Mouse (Mus musculus): ENCODE results near the gene March2. TPM values are rescaled to one million over a fixed set of nuclear protein-coding genes. Genes with fewer than 3 reads are reported as not detected.
A peak's percentile ranks its signal among the peaks of the same experiment; 100 is the strongest.
"Not testable (repeated sequence)": the region's sequence is repeated elsewhere in the genome, so short reads cannot be mapped to it uniquely, and the experiment has no call there.

March2 gene
- polyA plus RNA-seq, 1 experiment from 2014 or later, result 30.0 TPM

DNA sequence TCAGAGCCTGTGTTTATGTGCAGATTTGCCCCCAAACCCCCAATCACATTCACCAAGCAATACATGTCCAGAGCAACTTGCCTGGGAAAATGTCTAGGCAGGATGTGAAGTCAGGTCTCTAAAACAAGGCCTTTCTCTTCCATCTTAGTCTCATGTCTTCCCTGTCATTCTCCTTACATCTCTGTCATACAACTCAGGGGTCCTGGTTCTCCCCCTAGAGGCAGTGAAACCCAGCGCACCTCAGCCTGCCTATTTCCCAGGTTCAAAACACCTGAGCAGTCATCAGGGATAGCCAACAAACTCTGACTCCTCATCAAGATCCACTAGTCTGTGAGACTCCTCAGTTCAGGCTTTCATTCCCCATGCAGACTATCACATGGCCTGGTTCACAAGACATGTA lies 36.2 kb upstream of the March2 start:
- Histone ChIP-seq H3K4me3 (ENCODE audit: low read depth, low read length) (no peak overlapping the region), H3K27ac (replicated peaks; ENCODE audit: low read depth, low read length) (no peak overlapping the region), H3K4me1 (ENCODE audit: control insufficient read depth, insufficient read depth, low read length) (no peaks in the 10 kb centered on the region; the same call in 1 of the 2 replicates), H3K36me3 (replicated peaks; ENCODE audit: control insufficient read depth, insufficient read depth, low read depth, low read length) (0 out of 2 replicates have a peak, but pooled peaks cover 2% of the 10 kb centered on the region), H3K4me2 (ENCODE audit: low read depth, low read length) (no peak overlapping the region), H3K9me3 (replicated peaks; ENCODE audit: control insufficient read depth, low read length) (no peaks in the 10 kb centered on the region), H3K27me3 (ENCODE audit: control insufficient read depth, insufficient read depth, low read length) (no peaks in the 10 kb centered on the region), H3K9ac (replicated peaks; ENCODE audit: low read length) (no peak overlapping the region)
- no peak for ATAC-seq (replicated peaks; ENCODE audit: insufficient number of reproducible peaks, low FRiP score, low TSS enrichment, low read depth)
- no peak for DNase-seq (ENCODE audit: low spot score)
- WGBS, result 63% methylated on average over 1 of the region's 1 CpGs

DNA sequence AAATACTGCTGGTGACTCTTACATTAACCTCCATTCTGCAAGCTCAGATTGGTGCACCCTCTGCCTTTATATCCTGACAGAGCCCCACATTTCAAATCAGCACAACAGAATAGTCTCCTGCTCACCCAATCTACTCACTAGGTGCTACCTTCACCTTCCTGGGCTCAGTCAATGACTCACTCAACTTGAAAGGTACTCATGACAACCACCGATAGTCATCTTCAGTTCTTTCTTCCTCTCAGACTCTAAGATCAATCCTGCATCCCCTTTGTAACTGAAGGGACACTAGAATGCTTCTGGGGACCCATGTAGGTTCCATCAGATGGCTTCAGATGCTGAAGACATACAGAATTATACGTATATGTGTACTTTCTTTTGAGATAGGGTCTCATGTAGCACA lies 33.8 kb upstream of the March2 start:
- no peaks in the 10 kb centered on the region; the same call in 1 of the 2 replicates for H3K4me1 ChIP-seq (ENCODE audit: control insufficient read depth, insufficient read depth, low read length)
- H3K9ac ChIP-seq (replicated peaks; ENCODE audit: low read length), result no peak overlapping the region
- no peak overlapping the region for H3K4me3 ChIP-seq (ENCODE audit: low read depth, low read length)
- ATAC-seq (replicated peaks; ENCODE audit: insufficient number of reproducible peaks, low FRiP score, low TSS enrichment, low read depth), result no peak
- no peak overlapping the region for H3K27ac ChIP-seq (replicated peaks; ENCODE audit: low read depth, low read length)
- H3K9me3 ChIP-seq (replicated peaks; ENCODE audit: control insufficient read depth, low read length), result no peaks in the 10 kb centered on the region
- WGBS, result 93% methylated on average over 2 of the region's 2 CpGs
- H3K36me3 ChIP-seq (replicated peaks; ENCODE audit: control insufficient read depth, insufficient read depth, low read depth, low read length), result peaks cover 2% of the 10 kb centered on the region; the same call in 1 of the 2 replicates
- no peak overlapping the region for H3K4me2 ChIP-seq (ENCODE audit: low read depth, low read length)
- no peaks in the 10 kb centered on the region for H3K27me3 ChIP-seq (ENCODE audit: control insufficient read depth, insufficient read depth, low read length)
- no peak for DNase-seq (ENCODE audit: low spot score)

GRCm38 (mm10) chr17:33751181-33751580 lies 32.7 kb upstream of the March2 start:
- DNase-seq (ENCODE audit: low spot score) (no peak), ATAC-seq (replicated peaks; ENCODE audit: insufficient number of reproducible peaks, low FRiP score, low TSS enrichment, low read depth) (no peak)
- H3K4me3 ChIP-seq (ENCODE audit: low read depth, low read length), result no peak overlapping the region
- H3K9ac ChIP-seq (replicated peaks; ENCODE audit: low read length), result no peak overlapping the region
- no peaks in the 10 kb centered on the region for H3K9me3 ChIP-seq (replicated peaks; ENCODE audit: control insufficient read depth, low read length)
- no peaks in the 10 kb centered on the region for H3K4me1 ChIP-seq (ENCODE audit: control insufficient read depth, insufficient read depth, low read length)
- H3K27ac ChIP-seq (replicated peaks; ENCODE audit: low read depth, low read length), result no peak overlapping the region
- no peak overlapping the region for H3K4me2 ChIP-seq (ENCODE audit: low read depth, low read length)
- H3K36me3 ChIP-seq (replicated peaks; ENCODE audit: control insufficient read depth, insufficient read depth, low read depth, low read length), result peaks cover 5% of the 10 kb centered on the region
- no peaks in the 10 kb centered on the region for H3K27me3 ChIP-seq (ENCODE audit: control insufficient read depth, insufficient read depth, low read length)

DNA sequence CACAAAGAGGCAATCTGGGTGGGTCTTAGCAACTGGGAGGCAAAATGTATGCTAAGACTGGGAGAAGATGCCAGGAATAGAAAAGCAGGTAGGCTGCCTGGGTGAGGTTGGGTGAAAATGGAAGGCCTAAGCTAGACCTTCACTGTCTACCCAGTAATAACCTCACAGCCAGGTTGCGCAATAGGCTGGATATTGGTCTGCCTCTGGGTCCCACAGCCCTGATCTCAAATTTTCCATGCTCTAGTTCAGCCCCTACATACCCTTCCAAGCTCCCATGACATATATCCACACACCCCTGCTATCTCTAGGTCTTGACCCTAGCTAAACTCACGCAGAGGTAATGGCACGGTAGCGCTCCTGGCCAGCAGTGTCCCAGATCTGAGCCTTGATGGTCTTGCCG lies 31.0 kb upstream of the March2 start:
- ATAC-seq (replicated peaks; ENCODE audit: insufficient number of reproducible peaks, low FRiP score, low TSS enrichment, low read depth) (no peak), DNase-seq (ENCODE audit: low spot score) (no peak)
- peaks cover 5% of the 10 kb centered on the region for H3K36me3 ChIP-seq (replicated peaks; ENCODE audit: control insufficient read depth, insufficient read depth, low read depth, low read length)
- no peak overlapping the region for H3K4me2 ChIP-seq (ENCODE audit: low read depth, low read length)
- H3K4me3 ChIP-seq (ENCODE audit: low read depth, low read length), result no peak overlapping the region
- H3K9ac ChIP-seq (replicated peaks; ENCODE audit: low read length), result no peak overlapping the region
- H3K4me1 ChIP-seq (ENCODE audit: control insufficient read depth, insufficient read depth, low read length), result no peaks in the 10 kb centered on the region
- WGBS, result 91% methylated on average over 5 of the region's 5 CpGs
- H3K27me3 ChIP-seq (ENCODE audit: control insufficient read depth, insufficient read depth, low read length), result no peaks in the 10 kb centered on the region
- H3K9me3 ChIP-seq (replicated peaks; ENCODE audit: control insufficient read depth, low read length), result no peaks in the 10 kb centered on the region
- no peak overlapping the region for H3K27ac ChIP-seq (replicated peaks; ENCODE audit: low read depth, low read length)

GRCm38 (mm10) chr17:33746011-33746410 lies 27.5 kb upstream of the March2 start:
- Histone ChIP-seq H3K9ac (replicated peaks; ENCODE audit: low read length) (no peak overlapping the region), H3K9me3 (replicated peaks; ENCODE audit: control insufficient read depth, low read length) (no peaks in the 10 kb centered on the region), H3K27ac (replicated peaks; ENCODE audit: low read depth, low read length) (no peak overlapping the region), H3K4me1 (ENCODE audit: control insufficient read depth, insufficient read depth, low read length) (no peaks in the 10 kb centered on the region), H3K27me3 (ENCODE audit: control insufficient read depth, insufficient read depth, low read length) (no peaks in the 10 kb centered on the region), H3K4me3 (ENCODE audit: low read depth, low read length) (no peak overlapping the region), H3K4me2 (ENCODE audit: low read depth, low read length) (no peak overlapping the region), H3K36me3 (replicated peaks; ENCODE audit: control insufficient read depth, insufficient read depth, low read depth, low read length) (peaks cover 5% of the 10 kb centered on the region)
- whole genome bisulfite sequencing, result 64% methylated on average over 2 of the region's 2 CpGs
- ATAC-seq (replicated peaks; ENCODE audit: insufficient number of reproducible peaks, low FRiP score, low TSS enrichment, low read depth) (no peak), DNase-seq (ENCODE audit: low spot score) (peak; percentile 49)

DNA sequence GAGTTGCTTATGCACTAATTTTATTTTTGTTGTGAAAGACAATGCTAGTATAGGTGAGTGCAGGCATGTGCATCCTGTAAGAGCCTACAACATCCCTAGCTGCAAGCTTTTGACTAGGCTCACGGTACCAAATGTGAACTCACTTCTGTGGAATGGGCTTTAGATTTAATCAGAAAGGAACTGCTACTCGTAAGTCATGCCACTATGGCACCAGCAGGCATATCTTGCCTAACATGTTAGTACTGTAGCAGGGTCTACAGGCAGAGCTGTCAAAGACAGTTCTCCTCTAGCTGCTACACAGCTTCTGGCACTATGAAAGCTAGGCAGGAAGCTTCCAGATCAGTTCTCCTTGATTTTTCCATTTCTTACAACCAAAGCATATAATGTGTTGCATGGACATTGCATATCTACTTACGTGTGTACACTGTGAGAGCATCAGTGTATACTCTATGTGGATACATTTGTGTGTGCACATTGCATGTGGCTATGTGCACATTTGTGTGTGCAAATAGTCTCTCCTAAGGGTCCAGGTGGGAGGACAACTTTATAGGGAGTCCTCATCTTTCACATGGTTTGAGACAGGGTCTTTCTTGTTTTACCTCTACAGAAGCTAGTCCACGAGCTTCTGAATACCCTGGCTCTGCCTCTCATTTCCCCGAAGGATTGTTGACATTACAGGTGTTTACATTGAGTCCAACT lies 26.4 kb upstream of the March2 start:
- Histone ChIP-seq H3K27ac (replicated peaks; ENCODE audit: low read depth, low read length) (no peak overlapping the region), H3K36me3 (replicated peaks; ENCODE audit: control insufficient read depth, insufficient read depth, low read depth, low read length) (peaks cover 5% of the 10 kb centered on the region), H3K9ac (replicated peaks; ENCODE audit: low read length) (no peak overlapping the region), H3K27me3 (ENCODE audit: control insufficient read depth, insufficient read depth, low read length) (no peaks in the 10 kb centered on the region), H3K4me2 (ENCODE audit: low read depth, low read length) (no peak overlapping the region), H3K4me1 (ENCODE audit: control insufficient read depth, insufficient read depth, low read length) (no peaks in the 10 kb centered on the region), H3K4me3 (ENCODE audit: low read depth, low read length) (no peak overlapping the region), H3K9me3 (replicated peaks; ENCODE audit: control insufficient read depth, low read length) (no peaks in the 10 kb centered on the region)
- no peak for DNase-seq (ENCODE audit: low spot score)
- no peak; the same call in 1 of the 2 replicates for ATAC-seq (replicated peaks; ENCODE audit: insufficient number of reproducible peaks, low FRiP score, low TSS enrichment, low read depth)
- WGBS, result 87% methylated on average over 5 of the region's 5 CpGs

DNA sequence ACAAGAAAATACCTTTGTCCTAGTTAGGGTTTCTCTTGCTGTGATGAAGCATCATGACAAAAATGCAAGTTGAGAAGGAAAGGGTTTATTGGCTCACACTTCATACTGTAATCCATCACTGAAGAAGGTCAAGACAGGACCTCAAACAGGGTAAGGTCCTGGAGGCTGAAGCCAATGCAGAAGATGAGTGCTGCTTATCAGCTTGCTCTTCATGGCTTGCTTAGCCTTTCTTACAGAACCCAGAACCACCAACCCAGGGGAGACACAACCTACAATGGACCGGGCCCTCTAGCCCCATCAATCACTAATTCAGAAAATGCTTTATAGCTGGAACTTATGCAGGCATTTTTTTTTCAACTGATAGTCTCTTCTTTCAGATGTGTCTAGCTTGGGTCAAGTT lies 23.9 kb upstream of the March2 start:
- Histone ChIP-seq H3K4me2 (ENCODE audit: low read depth, low read length) (no peak overlapping the region), H3K9me3 (replicated peaks; ENCODE audit: control insufficient read depth, low read length) (no peaks in the 10 kb centered on the region), H3K27me3 (ENCODE audit: control insufficient read depth, insufficient read depth, low read length) (no peaks in the 10 kb centered on the region), H3K9ac (replicated peaks; ENCODE audit: low read length) (no peak overlapping the region), H3K36me3 (replicated peaks; ENCODE audit: control insufficient read depth, insufficient read depth, low read depth, low read length) (peaks cover 3% of the 10 kb centered on the region; the same call in 1 of the 2 replicates), H3K4me1 (ENCODE audit: control insufficient read depth, insufficient read depth, low read length) (no peaks in the 10 kb centered on the region), H3K4me3 (ENCODE audit: low read depth, low read length) (no peak overlapping the region), H3K27ac (replicated peaks; ENCODE audit: low read depth, low read length) (no peak overlapping the region)
- no peak for DNase-seq (ENCODE audit: low spot score)
- WGBS, result 93% methylated on average over 1 of the region's 1 CpGs
- ATAC-seq (replicated peaks; ENCODE audit: insufficient number of reproducible peaks, low FRiP score, low TSS enrichment, low read depth), result no peak

DNA sequence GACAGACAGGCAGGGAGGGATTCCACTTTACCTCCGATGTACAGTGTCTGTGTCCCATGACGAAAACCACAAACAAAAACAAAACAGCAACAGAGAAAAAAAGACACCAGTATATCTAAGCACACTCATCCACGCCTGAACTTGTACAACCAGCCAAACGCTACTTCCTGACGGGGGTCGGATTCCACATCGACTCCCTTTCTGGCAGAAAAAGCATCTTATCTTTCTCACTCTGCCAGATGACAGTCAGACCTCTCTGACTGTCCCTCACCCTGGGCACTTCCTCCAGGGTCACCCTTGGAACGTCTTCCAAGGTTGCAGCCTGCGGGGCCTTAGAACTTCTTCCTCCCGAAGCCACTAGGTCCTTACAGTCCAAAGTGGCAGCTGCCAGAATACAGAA lies 15.1 kb upstream of the March2 start:
- ATAC-seq (replicated peaks; ENCODE audit: insufficient number of reproducible peaks, low FRiP score, low TSS enrichment, low read depth); H3K36me3 ChIP-seq (replicated peaks; ENCODE audit: control insufficient read depth, insufficient read depth, low read depth, low read length); H3K4me3 ChIP-seq (ENCODE audit: low read depth, low read length); DNase-seq (ENCODE audit: low spot score); H3K4me2 ChIP-seq (ENCODE audit: low read depth, low read length); H3K27me3 ChIP-seq (ENCODE audit: control insufficient read depth, insufficient read depth, low read length); H3K9ac ChIP-seq (replicated peaks; ENCODE audit: low read length); H3K4me1 ChIP-seq (ENCODE audit: control insufficient read depth, insufficient read depth, low read length); H3K27ac ChIP-seq (replicated peaks; ENCODE audit: low read depth, low read length); H3K9me3 ChIP-seq (replicated peaks; ENCODE audit: control insufficient read depth, low read length): not testable (repeated sequence)
- 83% methylated on average over 10 of the region's 10 CpGs for WGBS
